Mouse (Mus musculus) left cerebral cortex, postnatal 10 days (tissue): Measurements from ENCODE around the gene Ifna13. TPM values are rescaled to one million over a fixed set of nuclear protein-coding genes. Genes with fewer than 3 reads are reported as not detected.

ENCODE experiments used
- DNase-seq, 2 experiments: peaks; one replicate each; pipeline ENCODE4 v3.0.0; 2021 to 2022; ENCODE audit warnings: low spot score in 2 of 2, mixed read lengths in 1 of 2; ENCODE audit errors: extremely low spot score in 1 of 2
- intact Hi-C: fragments of 180-260 bp; cut with DNase I; formaldehyde crosslinking; loops from one replicate; pipeline ENCODE4 v1.15.1; 2025
- total RNA-seq, 2 experiments: library from RNA; stranded (reverse); gene quantifications; 2 replicates each; pipeline ENCODE4 v1.2.3; 2021

The Ifna13 gene
- total RNA-seq = not detected

- intact Hi-C loops = no loop called here
- DNase-seq = no peak
Measured at GRCm38 (mm10) chr4:88644359-88644758, at the start of gene Ifna13. TSS of gene Ifna13 (minus strand) at chr4:88644459.

GRCm38 (mm10) chr4:88693392-88693791 lies 49.1 kb upstream of the Ifna13 start:
- no peak for DNase-seq
- intact Hi-C loops = no loop called here

GRCm38 (mm10) chr4:88692537-88692936 lies 48.3 kb upstream of the Ifna13 start:
- DNase-seq = no peak
- intact Hi-C loops = no loop called here

- intact Hi-C loops = no loop called here
- DNase-seq = no peak
Measured at GRCm38 (mm10) chr4:88691259-88691658, 47.0 kb upstream of the Ifna13 start, which contains the start of gene Ifnab. TSS of gene Ifnab (minus strand) at chr4:88691359.

GRCm38 (mm10) chr4:88683812-88684211 lies 39.6 kb upstream of the Ifna13 start, which contains the start of gene Ifna2:
TSS of gene Ifna2 (minus strand) at chr4:88683912.
- DNase-seq = no peak
- intact Hi-C loops = loop anchor here (10.0 kb wide), 1 partner anchor 141 kb away; the partner anchor contains the start of gene Ifna6

- DNase-seq = no peak
- intact Hi-C loops = loop anchor here (10.0 kb wide), 1 partner anchor 143 kb away; the partner anchor contains the start of gene Ifna6
Measured at GRCm38 (mm10) chr4:88681353-88681752, 37.1 kb upstream of the Ifna13 start.

- DNase-seq = no peak
- intact Hi-C loops = loop anchor here (10.0 kb wide), 1 partner anchor 144 kb away; the partner anchor contains the start of gene Ifna6
Measured at GRCm38 (mm10) chr4:88680362-88680761, 36.1 kb upstream of the Ifna13 start.

- no peak for DNase-seq
- intact Hi-C loops = no loop called here
Measured at GRCm38 (mm10) chr4:88676824-88677223, 32.6 kb upstream of the Ifna13 start, which contains the start of gene Ifna16. TSS of gene Ifna16 (minus strand) at chr4:88676924.

GRCm38 (mm10) chr4:88655461-88655860 lies 11.2 kb upstream of the Ifna13 start:
- no peak for DNase-seq

GRCm38 (mm10) chr4:88653644-88654043 lies 9.4 kb upstream of the Ifna13 start:
- intact Hi-C loops = no loop called here
- no peak for DNase-seq

More at GRCm38 (mm10) chr4:88655461-88655860, 11.2 kb upstream of the Ifna13 start:
- intact Hi-C loops = no loop called here

- DNase-seq = no peak
- intact Hi-C loops = no loop called here
Measured at GRCm38 (mm10) chr4:88642526-88642925, 1.7 kb downstream of the Ifna13 start.

- intact Hi-C loops = no loop called here
- DNase-seq = peak; percentile 79 to 97
Measured at GRCm38 (mm10) chr4:88641077-88641831, 3.0 kb downstream of the Ifna13 start.

GRCm38 (mm10) chr4:88640704-88641076 lies 3.6 kb downstream of the Ifna13 start:
- DNase-seq = no peak
- intact Hi-C loops = no loop called here

- DNase-seq = no peak
- intact Hi-C loops = no loop called here
Measured at GRCm38 (mm10) chr4:88634311-88634710, 9.9 kb downstream of the Ifna13 start, which contains the start of gene C87499. TSS of gene C87499 (minus strand) at chr4:88634411.

- intact Hi-C loops = no loop called here
- DNase-seq = no peak
Measured at GRCm38 (mm10) chr4:88603276-88603675, 41.0 kb downstream of the Ifna13 start, which contains the start of gene Ifna12. TSS of gene Ifna12 (minus strand) at chr4:88603376.

Other genes with a start within 250 kb of the Ifna13 start
- 1 to 10 TPM; 2.8 to 3.5 TPM for gene Hacd4, start 205.5 kb downstream of the Ifna13 start, total RNA-seq
- gene Ifnb1, start 121.7 kb downstream of the Ifna13 start, total RNA-seq = not detected
- not detected for gene Ifna15, start 86.2 kb downstream of the Ifna13 start, total RNA-seq
- gene Ifna14, start 72.7 kb downstream of the Ifna13 start, total RNA-seq = not detected
- not detected for gene Ifna9, start 52.1 kb downstream of the Ifna13 start, total RNA-seq
- not detected for gene Ifna12, start 41.1 kb downstream of the Ifna13 start, total RNA-seq
- not detected for gene C87499, start 10.0 kb downstream of the Ifna13 start, total RNA-seq
- gene Ifna16, start 32.5 kb upstream of the Ifna13 start, total RNA-seq = not detected
- gene Ifna2, start 39.5 kb upstream of the Ifna13 start, total RNA-seq = not detected
- gene Ifnab, start 46.9 kb upstream of the Ifna13 start, total RNA-seq = not detected
- gene Gm26566, start 77.3 kb upstream of the Ifna13 start, total RNA-seq = 1 to 10 TPM; 1.8 to 2.0 TPM
- 100 to 1,000 TPM; 105 to 107 TPM for gene Klhl9, start 78.0 kb upstream of the Ifna13 start, total RNA-seq
- gene Gm13271, start 110.4 kb upstream of the Ifna13 start, total RNA-seq = not detected
- not detected for gene Gm13283, start 115.7 kb upstream of the Ifna13 start, total RNA-seq
- not detected for gene Gm13290, start 129.4 kb upstream of the Ifna13 start, total RNA-seq
- not detected for gene Gm13289, start 132.5 kb upstream of the Ifna13 start, total RNA-seq
- gene Gm13272, start 135.4 kb upstream of the Ifna13 start, total RNA-seq = not detected
- gene Ifnz, start 137.7 kb upstream of the Ifna13 start, total RNA-seq = not detected
- not detected for gene Gm13276, start 141.2 kb upstream of the Ifna13 start, total RNA-seq
- not detected for gene Gm13277, start 144.2 kb upstream of the Ifna13 start, total RNA-seq
- gene Gm13278, start 147.1 kb upstream of the Ifna13 start, total RNA-seq = not detected
- gene Gm13275, start 150.0 kb upstream of the Ifna13 start, total RNA-seq = not detected
- gene Gm13279, start 152.9 kb upstream of the Ifna13 start, total RNA-seq = not detected
- gene Gm13285, start 155.2 kb upstream of the Ifna13 start, total RNA-seq = not detected
- not detected for gene Gm13287, start 158.8 kb upstream of the Ifna13 start, total RNA-seq
- not detected for gene Gm13288, start 161.1 kb upstream of the Ifna13 start, total RNA-seq
- gene Ifna7, start 171.8 kb upstream of the Ifna13 start, total RNA-seq = not detected
- gene Ifna11, start 175.5 kb upstream of the Ifna13 start, total RNA-seq = not detected
- not detected for gene Ifna6, start 183.0 kb upstream of the Ifna13 start, total RNA-seq
- gene Ifna5, start 191.1 kb upstream of the Ifna13 start, total RNA-seq = not detected
- not detected for gene Ifna4, start 197.4 kb upstream of the Ifna13 start, total RNA-seq
- gene Ifna1, start 205.6 kb upstream of the Ifna13 start, total RNA-seq = not detected
- not detected for gene Ifne, start 235.7 kb upstream of the Ifna13 start, total RNA-seq